Mouse (Mus musculus) left cerebral cortex, adult 18-20 months (tissue): ENCODE measurements at regions not wholly inside any gene's neighbourhood (a gene's known extent, or its start where the extent isn't known, plus 50 kb on each side); places are given as distances from the start of the nearest gene placed in this dataset.

Experiments
- DNase-seq, 2 experiments: peaks; one replicate each; pipeline ENCODE4 v3.0.0; 2021 to 2022; ENCODE audit warnings: low spot score in 2 of 2, mixed read lengths in 1 of 2

DNA sequence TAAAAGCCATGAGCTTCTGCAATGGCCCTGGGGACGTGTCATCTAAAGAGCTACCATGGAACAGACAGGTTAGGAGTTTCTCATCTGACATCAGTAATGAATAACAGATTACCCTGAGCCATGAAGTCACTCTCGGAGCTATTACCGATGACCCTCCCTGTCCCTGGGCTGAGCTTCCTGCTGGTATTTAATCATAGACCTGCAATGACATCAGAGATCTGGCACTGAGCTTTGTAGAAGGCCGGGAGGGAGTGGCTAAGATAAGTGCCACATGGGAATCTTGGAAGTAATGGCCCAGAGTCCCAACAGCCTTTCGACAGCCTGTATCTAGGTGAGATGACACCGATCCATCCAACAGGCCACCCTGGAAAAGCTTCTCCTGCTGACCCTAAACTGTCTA, 271.3 kb upstream of the Nfe2l3 start:
- DNase-seq = no peak

DNA sequence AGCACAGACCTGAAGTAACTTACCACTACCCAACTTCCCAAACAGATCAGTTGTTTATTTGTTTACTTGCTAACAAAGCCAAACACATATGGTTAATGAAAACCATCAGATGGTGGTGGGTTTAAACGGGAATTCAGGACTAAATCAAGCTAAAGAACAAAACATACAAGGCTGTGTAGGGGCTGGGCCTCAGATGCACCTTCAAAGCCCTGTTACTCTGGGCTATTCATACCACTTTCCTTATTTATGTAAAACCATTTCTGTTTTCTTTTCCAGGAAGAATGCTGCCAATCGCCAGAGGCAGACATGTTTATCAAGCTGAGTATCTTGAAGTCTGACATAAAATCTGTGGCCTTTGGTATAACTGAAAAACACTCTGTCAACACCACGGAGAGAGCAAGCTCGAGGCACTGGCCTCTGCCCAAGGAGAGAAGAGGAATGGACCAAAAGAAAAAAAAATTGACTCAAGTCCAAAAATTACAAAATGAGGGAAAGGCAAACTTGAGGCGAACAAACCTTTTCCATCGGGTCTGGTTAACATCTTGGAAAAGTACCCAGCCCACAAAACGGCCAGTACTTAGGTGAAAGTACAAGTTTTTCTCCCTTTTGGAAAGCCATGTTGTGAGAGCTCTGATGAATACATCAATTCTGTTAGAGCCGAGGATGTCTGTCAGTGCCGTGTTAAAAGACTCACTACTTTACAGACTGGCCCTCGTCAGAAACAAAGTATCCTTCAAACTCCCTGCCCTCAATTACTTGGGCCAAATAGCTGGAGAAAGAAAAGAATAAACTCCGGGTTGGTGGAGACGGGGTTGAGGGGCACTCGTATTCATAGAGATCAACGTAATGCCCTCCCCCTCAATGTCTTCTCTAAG, 270.0 kb upstream of the Nfe2l3 start:
- DNase-seq = no peak

DNA sequence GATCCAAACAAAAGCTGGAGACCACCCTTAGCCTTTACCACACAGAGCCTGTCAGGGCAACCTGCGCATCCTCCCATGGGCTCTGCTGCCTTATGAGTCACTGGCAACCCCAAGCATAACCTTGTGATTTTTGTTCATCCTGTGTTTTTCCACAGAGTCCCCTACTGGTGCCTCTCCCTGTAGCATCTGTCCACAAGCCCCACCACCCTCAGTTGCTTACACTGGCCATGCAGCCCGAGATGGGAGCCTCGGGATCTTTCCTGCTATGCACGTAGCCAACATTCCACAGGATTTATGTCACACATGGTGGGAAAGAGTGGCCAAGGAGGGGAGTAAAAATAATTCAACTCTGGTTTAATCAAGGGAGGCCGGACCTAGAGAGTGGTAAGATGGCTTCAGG, 269.2 kb upstream of the Nfe2l3 start:
- DNase-seq = no peak

DNA sequence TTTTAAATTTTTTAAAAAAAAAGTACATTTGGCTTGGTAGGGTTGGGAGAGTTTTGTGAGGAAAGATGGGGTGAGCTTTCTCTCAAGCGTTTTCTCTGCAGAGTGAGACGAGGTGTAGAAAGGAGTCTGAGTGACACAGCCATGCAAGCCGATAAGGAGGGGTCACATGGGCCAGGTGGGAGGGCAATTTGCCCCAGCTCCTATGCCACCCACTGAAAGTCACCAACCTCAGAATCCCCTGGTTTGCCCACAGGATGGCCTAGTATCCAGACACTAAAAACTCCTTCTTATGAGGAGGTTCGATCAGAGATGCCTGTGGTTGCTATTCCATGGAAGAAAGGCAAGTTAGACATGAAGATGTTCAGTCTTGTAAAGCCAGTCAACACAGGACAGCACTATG, 268.6 kb upstream of the Nfe2l3 start:
- no peak for DNase-seq

DNA sequence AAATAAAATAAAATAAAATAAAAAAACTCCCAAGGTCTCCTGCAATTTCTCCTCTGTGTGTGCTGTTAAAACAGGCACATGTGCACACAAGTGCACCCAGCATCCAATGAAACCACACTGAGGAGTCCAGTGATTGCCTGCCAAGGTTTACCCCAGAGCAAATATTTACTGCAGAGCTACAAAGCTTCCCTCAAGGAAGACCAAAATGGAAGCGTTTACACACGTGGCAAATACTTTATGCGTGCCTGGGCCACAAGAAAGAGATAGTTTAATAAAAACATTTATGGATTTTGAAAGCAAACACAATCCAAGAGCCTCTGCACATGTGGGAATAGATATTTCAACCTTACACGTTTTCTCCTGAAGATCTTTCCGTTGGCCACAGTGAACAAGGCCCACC, 265.4 kb upstream of the Nfe2l3 start:
- no peak for DNase-seq

DNA sequence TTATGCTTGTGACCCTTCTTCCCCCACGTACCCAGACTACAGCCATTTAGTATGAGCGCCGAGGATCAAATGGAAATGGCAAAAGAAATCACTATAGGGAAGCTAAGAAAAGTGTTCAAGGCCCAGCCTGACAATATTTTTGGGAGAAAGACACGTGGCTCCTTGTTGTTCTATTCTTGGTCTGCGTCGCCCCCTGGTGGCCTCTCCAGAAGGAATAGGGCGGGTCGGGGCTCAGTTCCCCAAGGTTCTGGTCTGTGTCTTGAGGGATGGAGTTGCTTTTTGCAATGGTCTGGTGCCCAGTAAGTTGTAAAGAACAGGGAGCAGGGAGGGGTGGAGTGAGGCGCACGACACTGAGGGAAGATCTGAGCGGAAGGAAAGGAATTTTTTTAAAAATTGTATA, 264.4 kb upstream of the Nfe2l3 start:
- peak; percentile 68 to 71 for DNase-seq

DNA sequence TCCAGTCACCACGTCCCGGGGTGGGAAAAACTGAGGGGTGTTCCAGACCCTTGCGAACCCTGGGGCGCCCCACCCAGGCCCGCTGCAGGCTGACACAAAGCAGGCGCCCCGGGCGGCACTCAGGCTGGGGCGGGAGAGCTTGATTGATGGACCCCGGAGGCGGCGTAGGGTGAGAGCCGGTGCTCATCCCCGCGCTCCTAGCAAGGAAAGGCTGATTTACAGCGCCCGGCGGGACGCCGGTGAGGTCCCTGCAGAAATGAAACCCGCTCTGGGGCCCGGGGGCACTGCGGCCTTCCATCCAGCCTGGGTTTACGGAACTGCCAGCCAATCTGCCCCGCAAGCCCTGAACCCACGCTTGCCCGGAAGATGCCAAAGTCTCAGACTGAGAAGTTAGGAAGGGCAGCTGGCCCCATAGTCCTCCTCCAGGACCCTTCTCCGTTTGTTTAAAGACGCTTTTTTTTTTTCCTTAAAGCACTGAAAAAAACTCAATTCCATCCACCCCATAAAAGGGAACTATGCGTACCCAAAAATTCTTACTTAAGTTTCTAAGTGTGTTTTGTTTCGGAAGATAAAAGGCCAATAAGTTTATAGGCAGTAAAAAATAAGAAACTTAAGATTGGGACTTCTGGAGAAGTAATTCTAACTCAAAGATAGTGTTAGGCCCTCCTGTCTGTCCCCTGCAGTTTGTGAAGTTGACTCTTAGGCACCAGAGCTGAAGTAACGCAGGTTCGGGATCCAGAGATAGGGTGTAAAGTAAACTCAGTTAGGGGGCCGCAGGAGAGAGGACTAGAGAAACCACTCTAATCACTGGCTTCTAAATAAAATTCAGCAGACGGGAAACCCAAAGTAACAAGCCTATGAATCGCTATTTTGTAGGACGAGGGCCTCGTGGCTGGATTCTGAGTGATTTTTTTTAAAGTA, 263.4 kb upstream of the Nfe2l3 start:
- no peak for DNase-seq

DNA sequence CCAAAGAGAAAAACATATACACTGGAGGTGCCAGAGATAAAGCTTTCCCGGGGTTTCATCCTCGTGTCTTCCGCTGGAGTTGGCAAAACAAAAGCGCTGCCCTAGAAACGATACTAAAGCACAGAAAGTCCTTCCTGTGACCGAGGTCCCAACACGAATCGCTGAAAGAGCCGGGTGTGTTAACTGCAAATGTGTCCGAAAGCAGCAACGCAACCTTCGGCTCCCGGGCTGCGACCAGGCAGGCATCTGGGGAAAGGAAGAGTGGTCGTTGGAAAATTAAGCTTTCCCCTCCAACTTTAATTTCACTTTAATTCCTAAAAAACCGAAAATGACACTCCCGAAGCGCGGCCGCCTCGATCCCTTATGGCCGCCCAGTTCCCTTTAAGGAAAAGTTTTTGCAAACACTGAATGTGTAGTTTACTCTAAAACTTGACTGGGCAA, 262.5 kb upstream of the Nfe2l3 start:
- DNase-seq = no peak

DNA sequence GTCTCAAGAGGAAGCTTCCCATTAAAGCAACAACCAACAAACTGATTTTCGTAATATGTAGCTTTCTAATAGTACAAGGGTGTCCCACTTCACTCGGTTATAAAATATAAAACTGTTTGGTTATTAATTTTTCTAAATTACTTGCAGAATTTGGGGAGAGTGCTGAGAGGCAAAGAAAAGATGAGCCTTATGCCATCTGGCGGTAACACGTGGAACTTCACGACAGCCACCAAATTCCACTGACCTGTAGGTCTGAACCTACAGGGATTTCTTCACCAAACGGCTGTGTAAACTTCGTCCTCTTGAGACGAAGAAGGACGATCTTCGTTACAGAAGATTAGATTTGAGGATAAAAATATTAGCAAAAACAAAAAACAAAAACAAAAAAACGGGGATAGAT, 262.1 kb upstream of the Nfe2l3 start:
- DNase-seq = peak in 1 of 2 experiments; percentile 23

DNA sequence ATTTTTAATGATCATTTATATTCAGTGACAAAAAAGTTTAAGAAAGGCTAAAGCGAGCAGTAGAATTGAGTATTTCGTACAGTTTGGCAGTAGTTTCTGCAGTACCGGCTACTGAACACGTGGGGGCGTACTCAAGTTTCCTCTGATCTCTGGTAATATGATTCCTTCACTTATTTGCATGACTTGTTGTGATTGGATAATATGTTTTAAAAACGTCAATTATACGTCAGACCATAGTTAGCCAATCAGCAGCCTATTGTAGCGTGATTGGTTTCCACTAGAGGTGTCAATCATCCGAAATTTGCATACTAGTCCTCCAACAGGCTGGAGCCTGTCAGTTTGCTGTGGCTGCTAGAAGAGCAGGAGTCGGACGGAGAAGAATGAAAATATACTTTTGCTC, 261.6 kb upstream of the Nfe2l3 start:
- DNase-seq = no peak

DNA sequence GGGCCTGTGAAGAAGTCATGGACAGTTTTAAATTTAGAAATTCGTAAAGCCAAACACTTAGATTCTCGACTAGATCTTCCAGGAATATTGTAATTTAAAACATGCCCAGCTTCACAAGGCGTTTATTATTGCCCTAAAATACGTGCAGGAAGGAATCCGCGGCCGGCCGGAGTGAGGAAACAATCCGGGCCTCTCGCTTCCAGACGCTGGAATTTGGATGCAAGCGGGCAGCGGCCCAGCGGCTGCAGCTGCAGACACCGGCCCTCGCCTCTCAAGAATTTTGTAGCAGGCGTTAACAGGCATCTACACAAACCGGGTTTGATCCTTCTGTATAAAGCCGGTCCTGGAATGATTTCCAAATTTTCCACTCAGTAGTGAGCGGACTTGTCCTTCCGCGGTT, 260.7 kb upstream of the Nfe2l3 start:
- no peak for DNase-seq

DNA sequence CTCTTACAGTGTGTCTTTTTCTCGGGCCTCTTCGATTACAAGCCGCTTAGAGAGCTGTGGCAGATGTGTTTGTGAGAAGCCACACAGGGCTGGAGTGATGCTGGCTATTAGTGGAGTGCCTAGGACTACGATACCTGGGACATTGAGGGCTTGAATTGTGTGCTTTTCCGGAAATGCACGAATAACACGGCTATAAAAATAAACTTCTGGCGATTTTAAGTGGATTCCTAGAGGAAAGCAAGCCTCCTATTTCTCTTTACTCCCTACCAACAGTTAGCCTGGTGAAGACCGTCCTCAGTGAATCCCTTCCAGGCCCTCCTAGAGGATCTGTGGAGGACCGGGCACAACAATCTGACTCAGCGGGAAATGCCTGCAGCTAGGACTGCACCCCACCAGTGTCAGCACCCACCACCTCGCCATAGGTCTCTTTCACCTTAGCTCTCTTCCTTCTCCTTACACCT, 260.1 kb upstream of the Nfe2l3 start:
- no peak for DNase-seq

DNA sequence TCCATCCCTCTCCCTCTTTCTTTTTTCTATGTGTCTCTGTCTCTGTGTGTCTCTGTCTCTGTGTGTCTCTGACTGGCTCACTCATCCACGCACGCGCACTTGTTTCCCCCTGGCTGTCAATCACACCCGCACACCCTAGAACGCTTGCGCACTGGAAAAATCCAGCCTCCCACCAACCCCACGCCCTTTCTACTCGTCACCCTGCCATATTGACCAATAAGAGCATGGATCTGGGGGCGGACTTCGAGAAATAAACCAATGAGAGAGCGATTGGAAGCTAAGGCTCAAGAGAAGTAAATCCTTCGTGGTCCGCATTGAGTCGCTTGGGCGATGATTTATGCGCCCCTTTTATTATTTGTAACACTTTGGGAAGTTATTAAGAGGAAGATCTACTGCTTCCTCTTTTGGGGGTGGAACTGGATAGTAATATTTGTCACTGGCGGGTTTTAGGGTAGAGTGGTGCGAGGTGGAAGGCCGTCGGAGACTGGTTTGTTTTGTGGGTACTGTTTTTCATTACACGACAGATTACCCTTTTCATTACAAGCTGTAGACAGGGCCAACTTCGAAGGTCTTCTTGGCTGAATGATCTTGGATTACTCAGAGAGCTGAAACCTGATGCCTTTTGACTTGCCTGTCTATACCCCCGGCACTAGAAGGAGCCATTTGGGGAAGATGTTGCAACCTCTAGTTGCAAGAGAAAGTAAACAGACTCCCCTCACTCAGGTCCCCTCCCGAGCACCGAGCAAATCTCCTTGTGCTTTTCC, 259.4 kb upstream of the Nfe2l3 start:
- DNase-seq = no peak

DNA sequence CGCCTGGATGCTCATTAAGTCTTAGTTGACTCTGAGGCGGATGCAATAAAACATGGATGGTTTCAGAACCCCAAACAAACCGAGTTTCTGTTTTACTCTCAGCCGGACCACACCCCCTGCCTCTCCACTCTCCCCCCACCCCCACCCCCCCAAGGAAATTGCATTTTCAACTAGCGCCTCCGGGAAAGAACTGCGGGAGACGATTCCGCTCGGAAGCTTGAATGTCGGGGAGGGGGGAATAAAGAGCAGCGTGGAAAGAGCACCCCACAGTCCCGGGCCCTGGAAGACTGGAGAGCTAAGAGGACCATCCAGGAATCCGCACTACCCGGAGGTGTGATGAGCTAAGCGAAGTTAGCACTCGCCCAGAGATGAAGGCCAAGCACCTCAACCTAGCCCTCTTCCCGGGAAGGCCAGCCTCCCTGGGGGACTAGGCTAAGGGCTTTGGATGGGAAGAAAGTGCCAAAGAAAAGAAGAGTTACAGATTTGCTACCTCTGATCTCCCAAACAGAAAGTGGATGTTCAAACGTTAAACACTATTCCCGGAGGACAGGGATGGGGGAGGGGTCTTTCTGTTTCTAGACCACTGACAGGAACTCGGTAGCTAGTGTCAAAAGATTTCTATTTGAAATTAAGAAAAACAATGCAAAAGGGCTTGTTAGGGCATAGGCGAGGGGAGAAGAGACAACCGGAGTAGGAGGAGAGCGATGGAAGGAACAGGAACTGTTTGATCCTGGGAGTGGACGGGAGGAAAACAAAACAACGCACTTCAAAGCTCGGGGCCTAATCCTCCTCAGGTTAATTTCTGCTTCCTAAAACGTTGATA, 258.6 kb upstream of the Nfe2l3 start:
- DNase-seq = no peak

DNA sequence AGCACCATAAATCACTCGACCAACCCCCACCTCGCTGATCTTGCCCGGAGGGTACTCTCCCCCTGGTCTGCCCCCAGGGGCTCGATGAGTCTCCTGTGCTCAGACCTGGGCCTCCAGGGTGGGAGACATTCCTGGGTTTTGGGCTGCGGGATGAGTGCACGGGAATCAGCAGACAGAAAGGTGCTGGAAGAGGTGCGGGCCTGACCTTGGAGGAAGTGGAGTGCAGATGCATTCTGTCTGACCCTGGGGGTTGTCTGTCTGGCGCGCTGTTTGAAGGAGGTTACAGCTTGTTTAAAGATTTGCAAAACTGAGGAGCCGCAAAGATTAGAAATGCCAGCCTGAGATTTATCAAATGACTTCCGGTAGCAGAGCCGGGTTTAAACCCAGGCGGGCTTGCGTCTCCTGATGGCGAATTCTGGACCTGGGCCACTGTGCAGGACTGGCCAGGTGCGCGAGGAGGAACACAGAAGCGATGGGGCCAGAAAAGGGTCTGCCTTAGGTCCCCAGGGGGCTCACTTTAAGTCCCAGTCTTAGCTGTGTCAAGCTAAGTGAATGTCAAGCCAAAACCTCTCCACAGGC, 257.9 kb upstream of the Nfe2l3 start:
- no peak for DNase-seq

DNA sequence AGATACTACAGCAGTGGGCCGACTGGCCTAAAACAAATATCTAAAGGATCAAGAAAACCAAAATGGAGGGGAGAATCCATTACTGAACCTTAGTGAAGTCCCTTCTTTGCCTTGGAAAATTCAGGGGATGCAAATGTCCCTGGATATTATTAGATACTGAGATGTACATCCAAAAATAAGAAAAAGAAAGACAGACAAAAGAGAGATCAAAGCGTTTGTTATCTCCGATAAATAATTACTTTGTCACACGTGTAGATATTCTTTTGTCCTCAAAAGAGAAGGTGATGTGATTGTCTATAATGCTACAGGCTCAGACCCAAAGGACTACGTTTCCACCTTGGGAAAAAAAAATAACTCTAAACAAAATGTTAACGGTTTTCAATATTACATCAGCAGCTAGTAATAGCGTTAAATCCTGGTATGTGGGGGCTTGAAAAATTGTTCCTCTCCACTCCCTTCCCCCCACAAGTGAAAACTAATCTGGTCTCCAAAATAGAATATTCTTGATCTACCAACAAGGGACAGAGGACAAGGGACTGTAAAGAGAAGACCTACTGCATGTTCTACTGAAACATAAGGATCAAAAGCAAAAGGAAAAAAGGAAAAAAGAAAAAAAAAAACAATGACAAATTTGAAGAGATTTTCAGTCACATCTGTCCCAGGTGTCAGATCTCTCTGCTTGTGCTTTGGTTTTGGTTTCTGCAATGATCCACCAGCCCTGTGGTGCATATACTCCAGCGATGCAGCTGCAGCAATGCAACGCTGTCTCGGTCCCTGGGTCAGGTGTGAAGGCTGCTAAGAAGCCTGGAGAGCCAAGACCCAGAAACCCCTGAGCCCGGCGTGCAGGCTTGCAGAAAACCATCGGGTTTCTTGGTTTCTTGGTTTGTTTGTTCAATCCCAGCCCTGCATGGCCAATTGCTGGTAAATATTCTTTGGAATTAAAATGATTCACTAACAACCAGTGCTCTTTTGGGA, 256.6 kb upstream of the Nfe2l3 start:
- no peak for DNase-seq

DNA sequence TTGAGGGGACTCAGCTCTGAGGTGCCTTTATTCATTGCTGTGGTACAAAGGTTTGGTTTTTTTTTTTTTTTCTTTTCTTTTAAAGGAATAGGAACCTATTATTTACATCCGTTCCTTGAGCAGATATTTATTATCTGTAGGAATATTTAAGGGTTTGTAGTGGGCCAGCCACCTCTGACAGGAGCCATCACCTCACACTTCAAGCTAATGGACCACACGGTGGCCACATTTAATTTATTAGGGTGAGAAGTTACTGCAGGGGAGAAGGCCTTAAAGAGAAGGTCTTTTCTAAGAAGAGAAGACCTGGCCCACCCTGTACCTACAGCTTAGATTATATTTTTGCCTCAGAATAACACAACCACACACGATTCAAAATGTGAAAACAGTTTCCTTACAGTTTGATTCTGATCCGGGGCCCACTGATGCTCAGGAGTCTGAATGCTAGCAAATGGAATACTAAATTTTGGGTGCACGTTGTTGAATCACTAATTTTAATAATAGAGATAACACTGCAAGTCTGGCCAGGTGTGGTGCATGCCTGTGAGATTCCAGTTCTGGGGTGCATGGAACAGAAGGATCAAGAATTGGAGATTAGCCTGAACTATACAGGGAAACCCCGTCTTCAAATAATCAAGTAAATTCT, 255.6 kb upstream of the Nfe2l3 start:
- no peak for DNase-seq

DNA sequence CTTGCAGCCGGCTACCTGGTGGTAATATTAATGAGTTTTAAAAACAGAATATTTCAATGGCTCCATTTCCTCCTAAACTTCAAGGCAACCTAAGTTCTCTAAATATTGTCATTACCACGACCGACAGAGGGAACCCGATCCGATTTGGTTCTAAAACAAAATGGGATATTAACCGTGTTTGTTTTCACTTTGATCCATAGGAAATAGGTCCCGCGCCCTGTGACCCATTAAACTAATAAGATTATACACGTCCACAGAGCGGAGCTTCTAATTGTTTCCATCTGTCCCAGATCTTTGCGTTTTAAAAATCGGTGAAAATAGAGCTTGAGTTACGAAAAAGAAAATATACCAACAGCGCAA, 254.8 kb upstream of the Nfe2l3 start:
- DNase-seq = no peak
